Mouse (Mus musculus): ENCODE results near the gene Gast. TPM values are rescaled to one million over a fixed set of nuclear protein-coding genes. Genes with fewer than 3 reads are reported as not detected.
"Not testable (repeated sequence)": the region's sequence is repeated elsewhere in the genome, so short reads cannot be mapped to it uniquely, and the experiment has no call there.

The Gast gene
- polyA plus RNA-seq, 1 experiment from 2014 or later, result not detected

- DNase-seq (ENCODE audit: low spot score) (no peak), ATAC-seq (replicated peaks; ENCODE audit: low FRiP score, low read depth) (no peak; the same call in 1 of the 2 replicates)
- H3K9me3 ChIP-seq (replicated peaks; ENCODE audit: low read length), result no peaks in the 10 kb centered on the region
- H3K27ac ChIP-seq, result no peak overlapping the region
- WGBS, result 41% methylated on average over 5 of the region's 5 CpGs
- no peak overlapping the region for H3K4me3 ChIP-seq (replicated peaks; ENCODE audit: low read depth, low read length)
- TF ChIP-seq CTCF (IDR thresholded peaks at IDR 0.05; ENCODE audit: low read depth), result peak; percentile 64; the same call in 1 of the 2 replicates
- H3K4me1 ChIP-seq (replicated peaks; ENCODE audit: insufficient read depth, low read length), result no peaks in the 10 kb centered on the region
- no peak overlapping the region for H3K4me2 ChIP-seq (ENCODE audit: low read length)
- H3K36me3 ChIP-seq (ENCODE audit: insufficient read depth, low read length), result no peaks in the 10 kb centered on the region
- no peak overlapping the region for H3K9ac ChIP-seq (ENCODE audit: low read depth, low read length)
- H3K27me3 ChIP-seq (ENCODE audit: insufficient read depth, low read length), result no peaks in the 10 kb centered on the region
Measured at GRCm38 (mm10) chr11:100297801-100298200, 36.4 kb upstream of the Gast start.

GRCm38 (mm10) chr11:100298274-100299036 is 35.8 kb upstream of the Gast start:
- peak; percentile 39; the same call in 1 of the 2 replicates for ATAC-seq (replicated peaks; ENCODE audit: low FRiP score, low read depth)
- H3K9me3 ChIP-seq (replicated peaks; ENCODE audit: low read length), result no peaks in the 10 kb centered on the region
- TF ChIP-seq CTCF (IDR thresholded peaks at IDR 0.05; ENCODE audit: low read depth), result peak; percentile 88
- no peaks in the 10 kb centered on the region for H3K4me1 ChIP-seq (replicated peaks; ENCODE audit: insufficient read depth, low read length)
- H3K4me3 ChIP-seq (replicated peaks; ENCODE audit: low read depth, low read length), result no peak overlapping the region
- H3K27ac ChIP-seq, result no peak overlapping the region
- H3K27me3 ChIP-seq (ENCODE audit: insufficient read depth, low read length), result no peaks in the 10 kb centered on the region
- no peak overlapping the region for H3K9ac ChIP-seq (ENCODE audit: low read depth, low read length)
- H3K4me2 ChIP-seq (ENCODE audit: low read length), result peak overlapping the region; percentile 32; the same call in 1 of the 2 replicates
- 21% methylated on average over 18 of the region's 18 CpGs for WGBS
- peak; percentile 79 for DNase-seq (ENCODE audit: low spot score)
- H3K36me3 ChIP-seq (ENCODE audit: insufficient read depth, low read length), result no peaks in the 10 kb centered on the region

- Histone ChIP-seq H3K27me3 (ENCODE audit: insufficient read depth, low read length) (no peaks in the 10 kb centered on the region), H3K4me2 (ENCODE audit: low read length) (no peak overlapping the region), H3K9ac (ENCODE audit: low read depth, low read length) (no peak overlapping the region), H3K9me3 (replicated peaks; ENCODE audit: low read length) (no peaks in the 10 kb centered on the region), H3K36me3 (ENCODE audit: insufficient read depth, low read length) (no peaks in the 10 kb centered on the region), H3K4me3 (replicated peaks; ENCODE audit: low read depth, low read length) (no peak overlapping the region), H3K27ac (no peak overlapping the region), H3K4me1 (replicated peaks; ENCODE audit: insufficient read depth, low read length) (no peaks in the 10 kb centered on the region)
- peak; percentile 97 for TF ChIP-seq CTCF (IDR thresholded peaks at IDR 0.05; ENCODE audit: low read depth)
- 17% methylated on average over 5 of the region's 5 CpGs for WGBS
- no peak for ATAC-seq (replicated peaks; ENCODE audit: low FRiP score, low read depth)
- peak; percentile 62 for DNase-seq (ENCODE audit: low spot score)
Measured at GRCm38 (mm10) chr11:100300293-100300692, 33.9 kb upstream of the Gast start.

GRCm38 (mm10) chr11:100301292-100301691 is 32.9 kb upstream of the Gast start:
- no peak overlapping the region for H3K4me3 ChIP-seq (replicated peaks; ENCODE audit: low read depth, low read length)
- no peak for DNase-seq (ENCODE audit: low spot score)
- no peak overlapping the region for H3K4me2 ChIP-seq (ENCODE audit: low read length)
- H3K27ac ChIP-seq, result no peak overlapping the region
- no peaks in the 10 kb centered on the region for H3K27me3 ChIP-seq (ENCODE audit: insufficient read depth, low read length)
- H3K9me3 ChIP-seq (replicated peaks; ENCODE audit: low read length), result no peaks in the 10 kb centered on the region
- 94% methylated on average over 5 of the region's 5 CpGs for WGBS
- no peaks in the 10 kb centered on the region for H3K4me1 ChIP-seq (replicated peaks; ENCODE audit: insufficient read depth, low read length)
- ATAC-seq (replicated peaks; ENCODE audit: low FRiP score, low read depth), result no peak
- TF ChIP-seq CTCF (IDR thresholded peaks at IDR 0.05; ENCODE audit: low read depth), result no peak
- H3K36me3 ChIP-seq (ENCODE audit: insufficient read depth, low read length), result no peaks in the 10 kb centered on the region
- H3K9ac ChIP-seq (ENCODE audit: low read depth, low read length), result no peak overlapping the region

GRCm38 (mm10) chr11:100307900-100308299 is 26.3 kb upstream of the Gast start:
- no peak for TF ChIP-seq CTCF (IDR thresholded peaks at IDR 0.05; ENCODE audit: low read depth)
- Histone ChIP-seq H3K9me3 (replicated peaks; ENCODE audit: low read length) (no peaks in the 10 kb centered on the region), H3K27me3 (ENCODE audit: insufficient read depth, low read length) (no peaks in the 10 kb centered on the region), H3K27ac (no peak overlapping the region), H3K9ac (ENCODE audit: low read depth, low read length) (no peak overlapping the region), H3K4me1 (replicated peaks; ENCODE audit: insufficient read depth, low read length) (no peaks in the 10 kb centered on the region), H3K36me3 (ENCODE audit: insufficient read depth, low read length) (no peaks in the 10 kb centered on the region), H3K4me2 (ENCODE audit: low read length) (no peak overlapping the region), H3K4me3 (replicated peaks; ENCODE audit: low read depth, low read length) (no peak overlapping the region)
- no peak for ATAC-seq (replicated peaks; ENCODE audit: low FRiP score, low read depth)
- 85% methylated on average over 5 of the region's 5 CpGs for WGBS
- no peak for DNase-seq (ENCODE audit: low spot score)

- not testable (repeated sequence) for H3K36me3 ChIP-seq (ENCODE audit: insufficient read depth, low read length); H3K27me3 ChIP-seq (ENCODE audit: insufficient read depth, low read length); H3K4me3 ChIP-seq (replicated peaks; ENCODE audit: low read depth, low read length); H3K4me1 ChIP-seq (replicated peaks; ENCODE audit: insufficient read depth, low read length); H3K9ac ChIP-seq (ENCODE audit: low read depth, low read length); H3K27ac ChIP-seq; H3K9me3 ChIP-seq (replicated peaks; ENCODE audit: low read length); H3K4me2 ChIP-seq (ENCODE audit: low read length); ATAC-seq (replicated peaks; ENCODE audit: low FRiP score, low read depth); DNase-seq (ENCODE audit: low spot score)
- WGBS, result 93% methylated on average over 6 of the region's 6 CpGs
Measured at GRCm38 (mm10) chr11:100308672-100309071, 25.5 kb upstream of the Gast start.
